Mouse (Mus musculus) bone marrow, adult 2 months (tissue): ENCODE measurements around the gene Lrrc8d. TPM values are rescaled to one million over a fixed set of nuclear protein-coding genes. Genes with fewer than 3 reads are reported as not detected.

Experiments used
- H3K27ac ChIP-seq: fragments of 200-500 bp; 2 replicates; pipeline ENCODE4 v1.5.1; 2012; ENCODE audit warnings: low read depth, mild to moderate bottlenecking, control low read depth, inconsistent platforms, low read length; ENCODE audit not compliant: control insufficient read depth, poor library complexity, insufficient read depth
- H3K4me1 ChIP-seq: fragments of 200-500 bp; 2 replicates; pipeline ENCODE4 v1.6.1; 2011; ENCODE audit warnings: low read length; ENCODE audit not compliant: control insufficient read depth, insufficient read depth
- H3K4me3 ChIP-seq: fragments of 200-500 bp; replicated peaks from 2 replicates; pipeline ENCODE3; 2011; ENCODE audit warnings: mild to moderate bottlenecking, low read depth, low read length, control low read depth; ENCODE audit not compliant: control insufficient read depth
- CTCF ChIP-seq: fragments of 200-500 bp; IDR thresholded peaks from 2 replicates; pipeline ENCODE4 v1.5.1; 2011; ENCODE audit warnings: low read length, control low read depth; ENCODE audit not compliant: control insufficient read depth, insufficient read depth
- POLR2A ChIP-seq: fragments of 200-500 bp; IDR thresholded peaks from 2 replicates; pipeline ENCODE4 v1.6.1; 2011; ENCODE audit warnings: low read depth, mild to moderate bottlenecking, control low read depth, low read length, borderline replicate concordance; ENCODE audit not compliant: control insufficient read depth
- WGBS: fragments of 180-500 bp; shearing (Covaris S2); methylation state at CpG from one replicate; pipeline ENCODE4 v1.1.7; 2018; 5-methylcytosine and 5-hydroxymethylcytosine counted together
- polyA plus RNA-seq: library from polyadenylated mRNA; stranded (reverse); fragments of >200 nt; gene quantifications from 2 replicates; pipeline ENCODE4 v1.2.4, GENCODE M21; 2011; ENCODE audit warnings: low replicate concordance; ENCODE audit not compliant: missing spikeins, insufficient read depth, insufficient read length

Gene Lrrc8d
- polyA plus RNA-seq, 1 experiment: 20.5 TPM

DNA sequence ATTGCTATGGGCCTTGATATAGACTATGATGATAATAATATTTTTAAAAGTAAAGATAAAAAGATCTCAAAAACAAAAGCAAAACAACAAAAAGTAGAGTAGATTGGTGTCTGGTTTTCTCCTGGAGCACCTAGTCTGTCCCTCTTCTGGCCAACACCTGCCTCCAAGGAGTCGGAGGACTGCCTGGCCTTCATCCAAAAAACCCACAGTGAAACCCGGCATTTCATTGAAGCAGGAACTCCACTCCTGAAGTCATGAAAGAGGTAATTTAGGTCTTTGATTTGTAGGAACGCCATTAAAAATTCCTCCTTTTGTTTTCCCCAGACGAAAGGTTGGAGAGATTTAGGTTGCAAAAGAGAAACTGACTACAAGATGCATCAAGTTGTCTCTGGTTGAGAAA is 167.7 kb downstream of the Lrrc8d start:
- 38% methylated on average over 4 of the region's 4 CpGs for WGBS
- no peak overlapping the region for H3K4me3 ChIP-seq
- H3K27ac ChIP-seq: no peak overlapping the region
- H3K4me1 ChIP-seq: no peaks in the 10 kb centered on the region; the same call in 1 of the 2 replicates
- TF ChIP-seq POLR2A: no peak

DNA sequence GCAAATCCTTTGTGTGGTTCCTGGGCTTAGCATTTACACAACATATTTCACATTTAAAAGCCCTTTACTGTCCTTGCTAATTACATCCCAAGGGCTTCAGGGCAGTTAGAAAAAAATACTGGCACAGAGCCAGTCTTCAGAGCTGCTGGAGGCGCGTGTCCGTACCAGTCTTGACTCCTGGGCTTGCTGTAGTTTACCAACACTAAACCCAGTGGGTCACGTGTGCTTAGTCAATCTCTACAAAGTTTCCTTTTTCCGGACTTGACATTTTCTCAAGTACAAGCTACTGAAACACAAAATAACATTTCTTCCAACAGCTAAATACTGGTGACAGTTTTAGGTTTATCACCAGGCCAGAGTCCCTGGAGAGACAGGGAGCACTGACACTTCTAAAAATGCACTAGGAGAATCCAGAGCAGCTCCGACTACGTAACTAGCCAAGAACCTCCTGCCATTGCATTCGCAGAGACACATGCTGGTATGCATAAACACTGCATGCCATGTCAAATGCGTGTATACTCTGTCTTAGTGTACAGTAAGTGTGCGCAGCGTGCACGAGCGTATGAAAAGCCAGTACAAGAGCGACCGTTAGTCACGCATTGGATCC is 168.2 kb downstream of the Lrrc8d start:
- no peak for TF ChIP-seq POLR2A
- TF ChIP-seq CTCF: no peak
- Histone ChIP-seq H3K4me3 (no peak overlapping the region), H3K4me1 (no peaks in the 10 kb centered on the region; the same call in 1 of the 2 replicates), H3K27ac (no peak overlapping the region)
- WGBS: 75% methylated on average over 16 of the region's 16 CpGs

DNA sequence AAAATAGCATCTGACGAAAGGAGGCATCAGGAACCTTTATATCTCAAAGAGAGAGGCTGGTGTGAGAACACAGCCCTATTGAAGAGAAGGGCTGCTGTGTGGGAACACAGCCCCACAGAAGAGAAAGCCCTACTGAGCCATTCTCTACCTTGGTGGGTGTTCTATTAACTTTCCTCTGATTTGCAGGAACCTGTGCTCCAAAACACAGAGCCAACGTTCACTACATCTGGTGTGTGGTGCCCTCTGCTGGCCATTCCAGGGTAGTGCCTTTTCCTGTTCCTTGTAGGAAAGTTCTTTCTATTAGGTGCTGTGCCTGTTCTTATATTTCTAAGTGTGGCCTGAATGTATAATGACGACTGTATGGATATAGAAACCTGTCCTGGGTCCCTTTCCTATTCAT is 168.8 kb downstream of the Lrrc8d start:
- WGBS: 29% methylated on average over 3 of the region's 3 CpGs
- no peaks in the 10 kb centered on the region; the same call in 1 of the 2 replicates for H3K4me1 ChIP-seq

DNA sequence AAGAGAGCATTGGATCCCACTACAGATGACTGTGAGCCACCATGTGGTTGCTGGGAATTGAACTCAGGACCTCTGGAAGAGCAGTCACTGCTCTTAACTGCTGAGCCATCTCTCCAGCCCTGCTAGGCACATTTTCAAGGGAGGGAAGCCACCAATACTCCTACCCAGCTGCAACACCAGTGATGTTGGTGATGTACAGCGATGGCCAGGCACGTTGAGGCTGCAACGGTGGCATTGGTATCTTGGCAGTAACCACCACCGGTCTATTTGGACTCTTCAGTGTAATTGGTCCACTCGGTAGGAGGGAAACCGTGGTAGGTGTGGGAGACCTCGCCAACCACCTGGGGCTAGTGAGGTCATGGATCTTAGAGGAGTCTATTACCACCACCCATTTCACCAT is 170.0 kb downstream of the Lrrc8d start:
- Histone ChIP-seq H3K4me3 (no peak overlapping the region), H3K4me1 (no peaks in the 10 kb centered on the region; the same call in 1 of the 2 replicates), H3K27ac (no peak overlapping the region)
- no peak for TF ChIP-seq POLR2A
- no peak for TF ChIP-seq CTCF
- 88% methylated on average over 7 of the region's 7 CpGs for WGBS

More for the DNA sequence above, 168.8 kb downstream of the Lrrc8d start:
- Histone ChIP-seq H3K27ac (no peak overlapping the region), H3K4me3 (no peak overlapping the region)
- TF ChIP-seq CTCF (peak; percentile 92), POLR2A (no peak)

DNA sequence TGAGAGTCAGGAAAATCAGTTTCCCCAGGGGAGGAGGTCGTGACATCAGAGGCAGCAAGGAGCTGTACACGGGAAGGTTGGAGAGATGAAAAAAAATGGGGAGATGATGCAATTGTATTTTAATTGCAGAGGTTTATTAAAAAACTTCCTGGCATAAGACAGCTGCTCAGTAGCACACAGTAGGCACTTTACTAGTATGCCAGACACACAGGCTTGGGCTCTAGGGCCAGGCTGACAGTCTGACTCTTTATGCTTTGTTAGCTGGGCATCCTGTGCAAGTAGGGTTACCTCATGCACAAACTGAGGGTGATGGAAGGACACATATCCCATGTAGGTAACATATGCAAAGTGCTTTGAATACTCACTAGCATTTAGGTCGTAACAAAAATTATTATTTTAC is 171.4 kb downstream of the Lrrc8d start:
- TF ChIP-seq CTCF (no peak), POLR2A (no peak)
- WGBS: 59% methylated on average over 3 of the region's 3 CpGs
- no peaks in the 10 kb centered on the region; the same call in 1 of the 2 replicates for H3K4me1 ChIP-seq
- no peak overlapping the region for H3K4me3 ChIP-seq
- H3K27ac ChIP-seq: no peak overlapping the region

DNA sequence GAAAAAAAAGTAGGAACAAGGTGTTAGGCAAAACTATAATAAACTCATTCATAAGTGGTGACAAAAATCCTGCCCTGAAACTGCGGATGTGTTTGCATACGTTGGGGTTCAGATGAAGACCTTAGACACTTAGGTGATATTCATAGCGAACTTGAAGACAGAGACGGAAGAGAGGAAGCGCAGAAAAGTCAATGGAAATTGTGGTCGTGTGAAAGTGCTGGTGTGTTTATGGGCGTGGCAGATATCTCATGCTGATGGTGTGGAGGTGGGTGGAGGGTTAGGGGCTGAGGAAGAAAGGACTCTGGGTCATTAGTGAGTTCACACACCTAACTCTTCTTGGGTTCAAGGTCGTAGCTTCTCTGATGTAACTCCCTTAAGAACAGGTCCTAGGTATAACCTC is 172.4 kb downstream of the Lrrc8d start:
- Histone ChIP-seq H3K4me3 (no peak overlapping the region), H3K4me1 (no peaks in the 10 kb centered on the region; the same call in 1 of the 2 replicates), H3K27ac (no peak overlapping the region)
- WGBS: 66% methylated on average over 8 of the region's 8 CpGs
- TF ChIP-seq POLR2A: no peak
- no peak for TF ChIP-seq CTCF

DNA sequence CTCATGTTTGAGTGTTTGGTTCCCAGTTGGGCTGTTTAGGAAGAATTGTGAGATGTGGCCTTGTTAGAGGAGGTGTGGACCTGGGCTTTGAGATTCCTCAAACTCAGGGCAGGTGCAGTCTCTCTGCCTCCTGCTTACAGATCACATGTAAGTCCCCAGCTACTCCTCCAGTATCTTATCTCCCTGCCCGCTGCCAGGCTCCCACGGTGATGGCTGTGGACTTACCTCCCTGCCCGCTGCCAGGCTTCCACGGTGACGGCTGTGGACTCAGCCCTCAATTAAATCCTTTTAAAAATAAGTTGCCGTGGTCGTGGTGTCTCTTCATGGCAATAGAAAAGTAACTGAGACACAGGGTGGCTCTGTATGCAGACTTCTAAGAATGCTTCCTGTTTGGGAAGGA is 173.1 kb downstream of the Lrrc8d start:
- TF ChIP-seq POLR2A (no peak), CTCF (no peak)
- Histone ChIP-seq H3K27ac (no peak overlapping the region), H3K4me3 (no peak overlapping the region), H3K4me1 (no peaks in the 10 kb centered on the region; the same call in 1 of the 2 replicates)
- WGBS: 38% methylated on average over 7 of the region's 7 CpGs

DNA sequence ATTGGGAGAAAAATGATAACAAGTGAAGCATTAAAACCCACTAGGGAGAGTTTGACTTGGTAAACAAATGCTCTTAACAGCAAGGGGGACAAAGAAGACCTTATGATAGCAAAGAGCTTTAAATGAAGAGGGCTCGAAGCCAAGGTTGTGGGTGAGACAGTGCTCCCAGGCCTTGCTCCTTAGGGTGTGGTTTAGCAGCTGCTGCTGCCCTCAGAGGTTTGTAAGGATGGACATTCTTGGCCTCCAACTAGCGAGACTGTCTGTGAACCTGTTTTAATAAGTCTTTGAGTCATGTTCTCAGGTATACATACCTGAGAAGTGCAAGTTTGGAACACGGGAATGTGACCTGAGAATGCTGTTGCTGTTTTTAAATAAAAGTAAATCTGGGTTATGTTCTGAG is 174.0 kb downstream of the Lrrc8d start:
- TF ChIP-seq CTCF (no peak), POLR2A (no peak)
- 69% methylated on average over 3 of the region's 3 CpGs for WGBS
- Histone ChIP-seq H3K4me3 (no peak overlapping the region), H3K4me1 (no peaks in the 10 kb centered on the region; the same call in 1 of the 2 replicates), H3K27ac (no peak overlapping the region)

DNA sequence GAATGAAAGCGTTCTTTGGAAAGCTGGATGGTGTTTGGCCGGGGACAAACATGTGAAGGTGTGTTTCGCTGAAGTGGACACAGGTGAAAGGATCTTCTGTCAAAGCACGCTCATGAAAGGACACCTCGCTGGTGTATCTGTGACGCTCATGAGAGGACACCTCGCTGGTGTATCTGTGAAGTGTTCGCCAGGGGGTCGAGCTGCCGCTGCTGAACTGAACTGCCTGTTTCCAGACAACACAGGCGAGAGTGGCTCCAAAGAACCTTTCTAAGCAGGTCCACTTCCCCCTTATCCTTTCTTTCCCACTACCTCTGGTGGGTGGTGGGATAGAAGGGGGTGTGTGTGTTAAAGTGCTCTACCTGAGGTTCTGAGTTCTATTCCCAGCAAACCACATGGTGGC is 174.7 kb downstream of the Lrrc8d start:
- Histone ChIP-seq H3K27ac (no peak overlapping the region), H3K4me1 (no peaks in the 10 kb centered on the region; the same call in 1 of the 2 replicates), H3K4me3 (no peak overlapping the region)
- WGBS: 84% methylated on average over 11 of the region's 11 CpGs
- TF ChIP-seq CTCF (no peak), POLR2A (no peak)
